Mouse (Mus musculus) kidney, postnatal 0 days (tissue): ENCODE results near the gene Ccr6. TPM values are rescaled to one million over a fixed set of nuclear protein-coding genes. Genes with fewer than 3 reads are reported as not detected.
A peak's percentile ranks its signal among the peaks of the same experiment; 100 is the strongest.

Experiments used
- ATAC-seq: fragments of 200-750 bp; cut with Nextera tagmentation; replicated peaks from 2 replicates; pipeline ENCODE4 v1.8.0; 2017; ENCODE audit warnings: low read depth, moderate number of reproducible peaks, moderate TSS enrichment, moderate library complexity; ENCODE audit not compliant: low FRiP score
- DNase-seq: peaks from one replicate; pipeline ENCODE4 v3.0.0-alpha.2; 2016; ENCODE audit warnings: low spot score
- H3K27ac ChIP-seq: fragments of 300-500 bp; sonication (generic); 2 replicates; pipeline ENCODE4 v1.5.1; 2014; ENCODE audit warnings: mild to moderate bottlenecking
- H3K27me3 ChIP-seq: fragments of 300-500 bp; sonication (generic); 2 replicates; pipeline ENCODE4 v1.6.1; 2014; ENCODE audit warnings: low read length, mixed read lengths; ENCODE audit not compliant: insufficient read depth
- H3K36me3 ChIP-seq: fragments of 300-500 bp; sonication (generic); 2 replicates; pipeline ENCODE4 v1.6.1; 2014; ENCODE audit warnings: low read length, mixed read lengths; ENCODE audit not compliant: insufficient read depth
- H3K4me1 ChIP-seq: fragments of 300-500 bp; sonication (generic); replicated peaks from 2 replicates; pipeline ENCODE4 v1.6.1; 2014; ENCODE audit warnings: antibody characterized with exemption, low read length, mixed read lengths; ENCODE audit not compliant: insufficient read depth
- H3K4me2 ChIP-seq: fragments of 300-500 bp; sonication (generic); 2 replicates; pipeline ENCODE4 v1.6.1; 2014; ENCODE audit warnings: mild to moderate bottlenecking, low read length, moderate library complexity, mixed read lengths
- H3K4me3 ChIP-seq: fragments of 300-500 bp; sonication (generic); replicated peaks from 2 replicates; pipeline ENCODE4 v1.5.1; 2014; ENCODE audit warnings: low read depth, low read length
- H3K9ac ChIP-seq: fragments of 300-500 bp; sonication (generic); 2 replicates; pipeline ENCODE4 v1.6.1; 2014; ENCODE audit warnings: low read depth, low read length
- H3K9me3 ChIP-seq: fragments of 300-500 bp; sonication (generic); replicated peaks from 2 replicates; pipeline ENCODE4 v1.6.1; 2016; ENCODE audit warnings: low read length, inconsistent platforms, mixed read lengths
- CTCF ChIP-seq: IDR thresholded peaks from 2 replicates; pipeline ENCODE4 v1.5.1; 2016; ENCODE audit warnings: antibody characterized with exemption, low read depth, mild to moderate bottlenecking, moderate library complexity
- WGBS: fragments of 180-500 bp; shearing (Covaris S2); extraction: QIAGEN DNeasy Blood & Tissue Kit; methylation state at CpG from one replicate; pipeline ENCODE4 v1.1.7; 2014; 5-methylcytosine and 5-hydroxymethylcytosine counted together
- polyA plus RNA-seq: library from polyadenylated mRNA; unstranded; fragments of >200 nt; fragmentation: Nextera tagmentation; extraction: Ambion mirVana; gene quantifications from 2 replicates; pipeline ENCODE4 v1.2.1, GENCODE M21; 2015

Gene Ccr6
- polyA plus RNA-seq, 1 experiment from 2014 or later: not detected

GRCm38 (mm10) chr17:8297746-8298145 is 61.9 kb downstream of the Ccr6 start:
- H3K9ac ChIP-seq: no peak overlapping the region
- no peak for ATAC-seq
- no peaks in the 10 kb centered on the region for H3K27me3 ChIP-seq
- TF ChIP-seq CTCF: no peak
- H3K4me2 ChIP-seq: no peak overlapping the region
- WGBS: 80% methylated on average over 5 of the region's 5 CpGs
- H3K27ac ChIP-seq: no peak overlapping the region
- H3K9me3 ChIP-seq: no peaks in the 10 kb centered on the region
- DNase-seq: no peak
- H3K4me3 ChIP-seq: no peak overlapping the region
- H3K4me1 ChIP-seq: no peaks in the 10 kb centered on the region
- 0 out of 2 replicates have a peak, but pooled peaks cover 6% of the 10 kb centered on the region for H3K36me3 ChIP-seq

- no peaks in the 10 kb centered on the region for H3K27me3 ChIP-seq
- WGBS: 90% methylated on average over 2 of the region's 2 CpGs
- no peak overlapping the region for H3K9ac ChIP-seq
- no peak for TF ChIP-seq CTCF
- 0 out of 2 replicates have a peak, but pooled peaks cover 6% of the 10 kb centered on the region for H3K36me3 ChIP-seq
- H3K4me2 ChIP-seq: no peak overlapping the region
- no peak overlapping the region for H3K27ac ChIP-seq
- H3K9me3 ChIP-seq: no peaks in the 10 kb centered on the region
- ATAC-seq (no peak), DNase-seq (no peak)
- no peak overlapping the region for H3K4me3 ChIP-seq
- no peaks in the 10 kb centered on the region for H3K4me1 ChIP-seq
Measured at GRCm38 (mm10) chr17:8298281-8298680, 62.4 kb downstream of the Ccr6 start.

GRCm38 (mm10) chr17:8299524-8299923 is 63.7 kb downstream of the Ccr6 start:
- Histone ChIP-seq H3K9ac (no peak overlapping the region), H3K36me3 (0 out of 2 replicates have a peak, but pooled peaks cover 6% of the 10 kb centered on the region), H3K27me3 (no peaks in the 10 kb centered on the region), H3K27ac (no peak overlapping the region), H3K4me2 (no peak overlapping the region), H3K4me1 (no peaks in the 10 kb centered on the region), H3K9me3 (no peaks in the 10 kb centered on the region), H3K4me3 (no peak overlapping the region)
- no peak for TF ChIP-seq CTCF
- no peak for DNase-seq
- ATAC-seq: no peak

GRCm38 (mm10) chr17:8301515-8301914 is 65.7 kb downstream of the Ccr6 start:
- ATAC-seq: no peak
- Histone ChIP-seq H3K9ac (no peak overlapping the region), H3K27ac (no peak overlapping the region), H3K4me2 (no peak overlapping the region), H3K27me3 (no peaks in the 10 kb centered on the region), H3K36me3 (0 out of 2 replicates have a peak, but pooled peaks cover 6% of the 10 kb centered on the region), H3K4me3 (no peak overlapping the region), H3K4me1 (no peaks in the 10 kb centered on the region), H3K9me3 (no peaks in the 10 kb centered on the region)
- DNase-seq: no peak
- TF ChIP-seq CTCF: 0 out of 2 replicates have a peak, but pooled peaks have one; percentile 24
- 81% methylated on average over 4 of the region's 4 CpGs for WGBS

GRCm38 (mm10) chr17:8302772-8303438 is 67.1 kb downstream of the Ccr6 start:
- ATAC-seq: no peak
- Histone ChIP-seq H3K36me3 (0 out of 2 replicates have a peak, but pooled peaks cover 4% of the 10 kb centered on the region), H3K27ac (no peak overlapping the region), H3K27me3 (no peaks in the 10 kb centered on the region), H3K4me3 (no peak overlapping the region), H3K4me1 (no peaks in the 10 kb centered on the region), H3K4me2 (no peak overlapping the region), H3K9ac (no peak overlapping the region), H3K9me3 (no peaks in the 10 kb centered on the region)
- 80% methylated on average over 7 of the region's 7 CpGs for WGBS
- no peak for TF ChIP-seq CTCF
- no peak for DNase-seq

GRCm38 (mm10) chr17:8303671-8304070 is 67.8 kb downstream of the Ccr6 start:
- no peaks in the 10 kb centered on the region for H3K27me3 ChIP-seq
- H3K4me3 ChIP-seq: no peak overlapping the region
- H3K27ac ChIP-seq: no peak overlapping the region
- H3K9ac ChIP-seq: no peak overlapping the region
- H3K36me3 ChIP-seq: no peaks in the 10 kb centered on the region
- ATAC-seq (no peak), DNase-seq (no peak)
- no peak for TF ChIP-seq CTCF
- no peak overlapping the region for H3K4me2 ChIP-seq
- WGBS: 72% methylated on average over 5 of the region's 5 CpGs
- H3K9me3 ChIP-seq: no peaks in the 10 kb centered on the region
- no peaks in the 10 kb centered on the region for H3K4me1 ChIP-seq
